Mouse (Mus musculus) liver, embryonic 14.5 days (tissue): ENCODE data around the gene Mthfd1l.

ENCODE experiments used
- CTCF ChIP-seq: IDR thresholded peaks from 2 replicates; pipeline ENCODE4 v1.5.1; 2016; ENCODE audit warnings: antibody characterized with exemption, low read depth, control low read depth
- EP300 ChIP-seq: IDR thresholded peaks from 2 replicates; pipeline ENCODE4 v1.6.1; 2016; ENCODE audit warnings: antibody characterized with exemption, low read depth

- peak; percentile 77 for TF ChIP-seq CTCF
- TF ChIP-seq EP300 = no peak
These were observed 22.4 kb downstream of the Mthfd1l start for GRCm38 (mm10) chr10:3995277-3995676.
